Mouse (Mus musculus) midbrain, embryonic 13.5 days (tissue): ENCODE results near the gene Wdr49. TPM values are rescaled to one million over a fixed set of nuclear protein-coding genes. Genes with fewer than 3 reads are reported as not detected.

Experiments used
- ATAC-seq: fragments of 200-750 bp; cut with Nextera tagmentation; 2 replicates; pipeline ENCODE4 v1.8.0; 2017; ENCODE audit warnings: mild to moderate bottlenecking, moderate TSS enrichment, moderate library complexity
- H3K27ac ChIP-seq: fragments of 300-500 bp; sonication (generic); 2 replicates; pipeline ENCODE4 v1.5.1; 2015; ENCODE audit warnings: inconsistent platforms, mild to moderate bottlenecking, moderate library complexity
- H3K27me3 ChIP-seq: fragments of 300-500 bp; sonication (generic); 2 replicates; pipeline ENCODE4 v1.6.1; 2015; ENCODE audit warnings: mild to moderate bottlenecking, inconsistent platforms
- H3K36me3 ChIP-seq: fragments of 300-500 bp; sonication (generic); 2 replicates; pipeline ENCODE4 v1.6.1; 2015; ENCODE audit warnings: mild to moderate bottlenecking, inconsistent platforms
- H3K4me1 ChIP-seq: fragments of 300-500 bp; sonication (generic); replicated peaks from 2 replicates; pipeline ENCODE4 v1.6.1; 2015; ENCODE audit warnings: inconsistent platforms
- H3K4me2 ChIP-seq: fragments of 300-500 bp; sonication (generic); replicated peaks from 2 replicates; pipeline ENCODE4 v1.6.1; 2015; ENCODE audit warnings: moderate library complexity, mild to moderate bottlenecking, inconsistent platforms
- H3K4me3 ChIP-seq: fragments of 300-500 bp; sonication (generic); replicated peaks from 2 replicates; pipeline ENCODE4 v1.5.1; 2015; ENCODE audit warnings: mild to moderate bottlenecking, inconsistent platforms
- H3K9ac ChIP-seq: fragments of 300-500 bp; sonication (generic); replicated peaks from 2 replicates; pipeline ENCODE4 v1.6.1; 2015; ENCODE audit warnings: mild to moderate bottlenecking, inconsistent platforms
- H3K9me3 ChIP-seq: fragments of 300-500 bp; sonication (generic); 2 replicates; pipeline ENCODE4 v1.6.1; 2016; ENCODE audit warnings: mild to moderate bottlenecking, inconsistent platforms
- WGBS: fragments of 180-500 bp; shearing (Covaris S2); methylation state at CpG from one replicate; pipeline ENCODE4 v1.1.7; 2015; 5-methylcytosine and 5-hydroxymethylcytosine counted together
- polyA plus RNA-seq: library from polyadenylated mRNA; unstranded; fragments of >200 nt; fragmentation: Nextera tagmentation; extraction: Ambion mirVana; gene quantifications from 2 replicates; pipeline ENCODE4 v1.2.1, GENCODE M21; 2015

Wdr49 gene
- polyA plus RNA-seq, 1 experiment from 2014 or later, result not detected

GRCm38 (mm10) chr3:75297026-75297757, 184.8 kb downstream of the Wdr49 start:
- Histone ChIP-seq H3K4me1 (peaks cover 11% of the 10 kb centered on the region), H3K9ac (no peak overlapping the region), H3K4me3 (no peak overlapping the region), H3K9me3 (no peaks in the 10 kb centered on the region), H3K4me2 (no peak overlapping the region), H3K27ac (no peak overlapping the region), H3K36me3 (no peaks in the 10 kb centered on the region), H3K27me3 (no peaks in the 10 kb centered on the region)
- WGBS, result 34% methylated on average over 2 of the region's 2 CpGs
- 0 out of 2 replicates have a peak, but pooled peaks have one; percentile 17 for ATAC-seq

- Histone ChIP-seq H3K4me3 (no peak overlapping the region), H3K4me1 (peaks cover 11% of the 10 kb centered on the region), H3K4me2 (no peak overlapping the region), H3K27ac (no peak overlapping the region), H3K36me3 (no peaks in the 10 kb centered on the region), H3K9ac (no peak overlapping the region), H3K9me3 (no peaks in the 10 kb centered on the region), H3K27me3 (no peaks in the 10 kb centered on the region)
- 91% methylated on average over 2 of the region's 2 CpGs for WGBS
- ATAC-seq, result no peak
Observed at GRCm38 (mm10) chr3:75293243-75293642, 188.7 kb downstream of the Wdr49 start.

- no peaks in the 10 kb centered on the region for H3K36me3 ChIP-seq
- no peak overlapping the region for H3K9ac ChIP-seq
- WGBS, result 87% methylated on average over 4 of the region's 4 CpGs
- no peaks in the 10 kb centered on the region for H3K9me3 ChIP-seq
- H3K27me3 ChIP-seq, result no peaks in the 10 kb centered on the region
- ATAC-seq, result no peak
- no peak overlapping the region for H3K27ac ChIP-seq
- no peak overlapping the region for H3K4me3 ChIP-seq
- H3K4me1 ChIP-seq, result no peaks in the 10 kb centered on the region
- no peak overlapping the region for H3K4me2 ChIP-seq
Observed at GRCm38 (mm10) chr3:75277455-75277854, 204.5 kb downstream of the Wdr49 start.

GRCm38 (mm10) chr3:75276522-75276921, 205.4 kb downstream of the Wdr49 start:
- H3K27ac ChIP-seq, result no peak overlapping the region
- H3K9ac ChIP-seq, result no peak overlapping the region
- H3K27me3 ChIP-seq, result no peaks in the 10 kb centered on the region
- no peak overlapping the region for H3K4me3 ChIP-seq
- no peak for ATAC-seq
- no peaks in the 10 kb centered on the region for H3K36me3 ChIP-seq
- no peaks in the 10 kb centered on the region for H3K4me1 ChIP-seq
- 84% methylated on average over 3 of the region's 3 CpGs for WGBS
- H3K4me2 ChIP-seq, result no peak overlapping the region
- no peaks in the 10 kb centered on the region for H3K9me3 ChIP-seq

- H3K4me3 ChIP-seq, result no peak overlapping the region
- no peaks in the 10 kb centered on the region for H3K36me3 ChIP-seq
- no peaks in the 10 kb centered on the region for H3K9me3 ChIP-seq
- H3K4me2 ChIP-seq, result no peak overlapping the region
- H3K27me3 ChIP-seq, result no peaks in the 10 kb centered on the region
- no peak for ATAC-seq
- H3K9ac ChIP-seq, result no peak overlapping the region
- no peak overlapping the region for H3K27ac ChIP-seq
- H3K4me1 ChIP-seq, result no peaks in the 10 kb centered on the region
Observed at GRCm38 (mm10) chr3:75275127-75275526, 206.8 kb downstream of the Wdr49 start.

- Histone ChIP-seq H3K4me1 (no peaks in the 10 kb centered on the region), H3K27ac (no peak within 1 kb of the TSS), H3K36me3 (no peaks in the 10 kb centered on the region), H3K9ac (no peak within 1 kb of the TSS), H3K27me3 (no peaks in the 10 kb centered on the region), H3K4me2 (no peak within 1 kb of the TSS), H3K4me3 (no peak within 1 kb of the TSS), H3K9me3 (no peaks in the 10 kb centered on the region)
- 89% methylated on average over 2 of the region's 2 CpGs for WGBS
- ATAC-seq, result no peak
Observed at GRCm38 (mm10) chr3:75269978-75270377, 212.0 kb downstream of the Wdr49 start, which contains the start of gene Serpini2. TSS of gene Serpini2 (minus strand) at chr3:75270078.

- H3K4me2 ChIP-seq, result no peak overlapping the region
- no peak for ATAC-seq
- H3K9ac ChIP-seq, result no peak overlapping the region
- H3K9me3 ChIP-seq, result no peaks in the 10 kb centered on the region
- H3K36me3 ChIP-seq, result no peaks in the 10 kb centered on the region
- no peaks in the 10 kb centered on the region for H3K27me3 ChIP-seq
- no peaks in the 10 kb centered on the region for H3K4me1 ChIP-seq
- H3K27ac ChIP-seq, result no peak overlapping the region
- no peak overlapping the region for H3K4me3 ChIP-seq
Observed at GRCm38 (mm10) chr3:75259356-75259755, 222.6 kb downstream of the Wdr49 start.

Other genes with a start within 250 kb of the Wdr49 start
- gene Serpini2, start 212.1 kb downstream of the Wdr49 start, polyA plus RNA-seq, result not detected in 2 replicates
- 80.7 and 82.1 TPM in 2 replicates for gene Pdcd10, start 74.7 kb upstream of the Wdr49 start, polyA plus RNA-seq
- 90.2 and 94.9 TPM in 2 replicates for gene Serpini1, start 75.4 kb upstream of the Wdr49 start, polyA plus RNA-seq